Mouse (Mus musculus): Measurements from ENCODE around the gene Olfr1138. TPM values are rescaled to one million over a fixed set of nuclear protein-coding genes. Genes with fewer than 3 reads are reported as not detected.

Olfr1138 gene
- not detected for total RNA-seq (2021)
- long read RNA-seq, experiment 1: 0 reads
- long read RNA-seq, experiment 2: 0 reads

DNA sequence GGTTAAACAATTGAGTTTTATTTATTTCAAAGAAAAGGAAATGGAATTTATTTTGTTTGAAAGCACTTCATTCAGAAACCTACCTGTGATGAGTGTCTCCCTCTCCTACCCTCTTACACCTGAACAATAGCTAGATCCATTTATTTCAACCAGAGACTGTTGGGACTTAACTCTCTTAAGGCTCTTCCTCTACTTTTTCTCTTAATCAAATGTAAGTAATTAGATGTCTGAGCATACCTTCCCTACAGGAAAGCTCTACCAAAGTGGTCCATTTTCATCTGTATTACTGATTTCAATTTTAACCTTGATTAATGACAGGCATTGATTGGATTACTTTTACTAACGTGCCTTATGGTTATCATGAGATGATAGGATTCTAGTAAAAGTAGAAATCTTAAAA lies at the start of gene Olfr1138:
Gene Olfr1138 (minus strand): TSS at position 101 of the 400 bp plus-strand sequence.
- no peak for DNase-seq (ENCODE audit: low spot score in 2 of 2)

DNA sequence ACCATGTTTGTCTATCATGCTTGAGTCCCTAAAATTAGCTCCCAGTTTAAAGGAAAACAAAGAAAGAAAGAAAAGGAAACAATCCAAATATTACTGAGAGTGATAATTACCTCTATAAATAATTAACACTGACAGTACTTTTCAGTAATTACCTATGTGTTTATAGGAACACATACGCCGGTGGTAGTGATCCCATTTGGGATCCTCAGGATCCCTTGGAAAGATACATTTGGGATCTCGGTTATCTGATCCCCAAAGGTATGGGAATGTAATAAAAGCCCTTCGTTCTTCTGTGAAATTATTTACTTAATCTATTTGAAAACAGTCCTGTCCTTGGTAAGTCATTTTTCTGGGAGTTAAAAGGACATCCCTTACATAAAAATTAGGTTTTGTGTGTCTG lies 39.4 kb upstream of the Olfr1138 start, which contains the start of gene Olfr152:
Gene Olfr152 (plus strand): TSS at position 301 of the 400 bp plus-strand sequence.
- DNase-seq (ENCODE audit: low spot score in 2 of 2): no peak

DNA sequence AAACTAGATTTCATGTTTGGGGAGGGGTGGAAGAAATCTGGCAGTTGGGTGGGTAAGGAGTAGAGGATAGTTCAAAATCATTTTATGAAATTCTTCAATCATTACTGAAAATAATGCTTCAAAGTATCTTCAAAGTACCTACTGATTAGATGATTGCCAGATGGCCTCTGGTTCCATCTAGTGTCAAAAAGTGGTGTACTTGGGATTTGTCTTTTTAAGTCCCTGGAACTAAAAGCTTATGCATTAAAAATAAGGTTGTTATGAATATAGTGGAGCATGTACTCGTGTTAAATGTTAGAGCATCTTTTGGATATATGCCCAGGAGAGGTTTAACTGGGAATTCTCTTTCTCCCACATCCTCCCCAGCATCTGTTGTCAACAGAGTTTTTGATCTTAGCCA lies 36.4 kb upstream of the Olfr1138 start:
- DNase-seq (ENCODE audit: low spot score in 2 of 2): no peak

DNA sequence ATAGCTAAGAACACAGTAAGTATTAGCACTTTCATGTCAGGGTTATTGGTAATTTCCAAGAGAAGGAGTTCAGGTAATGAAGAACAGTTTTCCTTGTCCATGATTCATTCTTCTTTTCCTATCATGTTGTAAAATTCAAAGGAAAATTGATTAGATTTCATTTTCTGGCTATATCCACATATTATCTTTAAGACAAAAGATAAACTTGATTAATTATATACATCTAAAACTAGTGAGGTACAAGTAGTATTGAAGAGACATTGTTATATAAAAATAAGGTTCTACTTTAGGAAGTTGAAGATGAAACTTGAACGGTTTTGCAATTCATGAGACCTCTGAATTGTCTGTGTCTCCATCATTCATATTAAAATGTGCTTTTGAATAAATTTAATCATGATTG lies 14.1 kb upstream of the Olfr1138 start, which contains the start of gene Olfr1141:
Gene Olfr1141 (minus strand): TSS at position 101 of the 400 bp plus-strand sequence.
- no peak for DNase-seq (ENCODE audit: low spot score in 2 of 2)

DNA sequence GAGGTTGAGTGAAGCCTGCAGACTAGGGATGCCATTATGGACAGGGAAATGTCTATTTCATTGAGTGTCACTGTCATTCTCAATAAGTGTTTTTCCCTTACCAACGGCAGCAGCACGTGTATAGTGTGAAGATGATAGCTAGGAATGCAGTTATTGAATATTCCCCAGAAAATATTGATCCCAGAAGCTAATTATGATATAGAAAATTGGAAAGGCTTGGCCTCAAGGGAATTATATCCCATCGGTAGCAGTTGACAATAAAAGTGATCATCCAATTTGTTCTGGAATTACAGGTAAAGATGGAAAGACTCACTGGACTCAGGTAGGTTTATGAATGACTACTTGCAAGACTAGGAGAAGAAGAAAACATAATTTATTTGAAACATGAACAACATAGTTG lies 3.7 kb upstream of the Olfr1138 start, which contains the start of gene Olfr1140:
Gene Olfr1140 (plus strand): TSS at position 301 of the 400 bp plus-strand sequence.
- no peak for DNase-seq (ENCODE audit: low spot score in 2 of 2)

DNA sequence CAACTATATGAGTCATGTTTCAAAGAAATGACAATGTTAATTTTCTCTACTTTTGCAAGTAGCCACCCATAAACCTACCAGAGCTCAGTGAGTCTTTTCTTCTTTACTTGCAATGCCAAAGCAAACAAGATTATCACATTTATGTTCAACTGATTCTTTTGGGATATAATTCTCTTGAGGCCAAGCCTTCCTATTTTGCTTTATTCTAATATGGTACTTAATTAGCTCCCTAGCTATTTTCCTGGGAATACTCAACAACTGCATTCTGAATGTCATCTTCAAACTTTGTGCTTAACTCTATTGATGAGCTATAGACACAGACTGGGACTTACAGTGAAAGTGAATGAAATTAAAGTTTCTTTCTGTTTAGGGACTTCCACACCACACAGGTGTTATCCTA lies 26.7 kb downstream of the Olfr1138 start, which contains the start of gene Olfr1137:
Gene Olfr1137 (minus strand): TSS at position 101 of the 400 bp plus-strand sequence.
- DNase-seq (ENCODE audit: low spot score in 2 of 2): no peak

DNA sequence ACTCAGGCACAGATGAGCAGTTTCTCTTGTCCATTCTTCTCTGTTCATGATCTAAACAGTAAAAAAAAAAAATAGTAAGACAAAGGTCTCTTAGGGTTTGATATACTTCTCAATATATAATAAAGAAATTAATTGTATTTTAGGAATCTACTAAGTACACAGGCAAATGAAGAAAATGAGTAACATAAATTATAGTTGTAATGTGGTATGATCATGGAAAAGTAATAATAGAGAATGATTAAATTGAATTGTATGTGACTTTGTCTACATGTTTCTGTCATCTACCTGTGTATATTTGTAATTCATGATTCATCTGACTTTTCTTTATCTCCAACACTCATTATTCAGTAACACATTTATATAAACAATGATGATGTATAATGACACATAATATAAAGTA lies 45.9 kb downstream of the Olfr1138 start, which contains the start of gene Olfr1136:
Gene Olfr1136 (minus strand): TSS at position 101 of the 400 bp plus-strand sequence.
- no peak for DNase-seq (ENCODE audit: low spot score in 2 of 2)

Other genes starting within 250 kb of the Olfr1138 start
- not detected for gene Pramel7, start 242.9 kb downstream of the Olfr1138 start, total RNA-seq (2021)
- not detected for gene Pramel6, start 233.4 kb downstream of the Olfr1138 start, total RNA-seq (2021)
- not detected for gene Olfr153, start 208.2 kb downstream of the Olfr1138 start, total RNA-seq (2021)
- not detected for gene Olfr1128, start 194.4 kb downstream of the Olfr1138 start, total RNA-seq (2021)
- gene Olfr1129, start 166.1 kb downstream of the Olfr1138 start, total RNA-seq (2021): not detected
- not detected for gene Olfr1130, start 133.8 kb downstream of the Olfr1138 start, total RNA-seq (2021)
- gene Olfr1131, start 112.9 kb downstream of the Olfr1138 start, total RNA-seq (2021): not detected
- gene Olfr1132, start 102.4 kb downstream of the Olfr1138 start, total RNA-seq (2021): not detected
- not detected for gene Olfr1133, start 92.6 kb downstream of the Olfr1138 start, total RNA-seq (2021)
- gene Olfr1134, start 81.5 kb downstream of the Olfr1138 start, total RNA-seq (2021): not detected
- gene Olfr1135, start 66.3 kb downstream of the Olfr1138 start, total RNA-seq (2021): not detected
- not detected for gene Olfr1136, start 46.0 kb downstream of the Olfr1138 start, total RNA-seq (2021)
- not detected for gene Olfr1137, start 26.8 kb downstream of the Olfr1138 start, total RNA-seq (2021)
- not detected for gene Olfr1140, start 3.8 kb upstream of the Olfr1138 start, total RNA-seq (2021)
- not detected for gene Olfr1141, start 14.0 kb upstream of the Olfr1138 start, total RNA-seq (2021)
- not detected for gene Olfr152, start 39.5 kb upstream of the Olfr1138 start, total RNA-seq (2021)
- not detected for gene Olfr1143, start 60.6 kb upstream of the Olfr1138 start, total RNA-seq (2021)
- gene Olfr1145, start 69.8 kb upstream of the Olfr1138 start, total RNA-seq (2021): not detected
- not detected for gene Olfr1148, start 90.6 kb upstream of the Olfr1138 start, total RNA-seq (2021)
- gene Olfr1150-ps1, start 104.0 kb upstream of the Olfr1138 start, total RNA-seq (2021): not detected
- not detected for gene Olfr1151, start 115.9 kb upstream of the Olfr1138 start, total RNA-seq (2021)
- not detected for gene Olfr1152, start 126.5 kb upstream of the Olfr1138 start, total RNA-seq (2021)
- gene Olfr1153, start 155.0 kb upstream of the Olfr1138 start, total RNA-seq (2021): not detected
- not detected for gene Olfr1154, start 165.2 kb upstream of the Olfr1138 start, total RNA-seq (2021)
- gene Olfr1155, start 205.2 kb upstream of the Olfr1138 start, total RNA-seq (2021): not detected
- gene Olfr1156, start 213.1 kb upstream of the Olfr1138 start, total RNA-seq (2021): not detected
- not detected for gene Olfr1157, start 228.3 kb upstream of the Olfr1138 start, total RNA-seq (2021)
- gene Olfr74, start 234.7 kb upstream of the Olfr1138 start, total RNA-seq (2021): not detected

Measured in adrenal gland, postnatal 4 days (tissue).